Comparison of ENCODE assay signal across 12 mouse cellular contexts in the genomic region with DNA sequence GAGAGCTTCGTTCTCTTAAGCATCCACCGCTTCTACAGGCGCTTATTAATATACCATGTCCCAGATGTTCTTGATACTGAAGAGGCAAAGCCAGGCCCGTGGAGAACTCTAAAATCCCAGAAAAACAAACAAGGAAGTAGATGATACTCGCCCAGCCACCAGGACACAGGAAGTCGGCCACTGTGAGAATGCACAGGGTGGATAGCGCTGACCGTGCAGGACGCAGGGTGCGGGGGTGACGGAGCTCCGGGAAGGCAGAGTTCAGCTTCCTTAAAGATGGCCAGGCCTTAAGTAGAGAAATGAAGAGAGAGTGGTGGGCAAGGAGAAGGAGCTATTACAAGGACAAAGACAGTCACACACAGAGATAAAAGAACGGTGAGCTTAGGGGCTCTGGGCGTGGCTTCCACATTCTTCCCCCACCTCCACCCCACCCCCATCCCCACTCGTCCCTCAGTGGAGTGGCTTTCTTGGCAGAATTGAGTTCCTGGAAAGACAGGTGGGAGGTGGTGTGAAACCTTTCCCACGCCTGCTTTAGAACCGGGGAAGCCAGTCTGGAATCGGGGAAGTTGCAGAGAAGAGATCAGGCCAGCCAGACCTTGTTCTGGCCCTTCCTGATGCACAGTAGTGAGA.
DNase-seq lines count a peak whose midpoint lies in the region; ATAC-seq and TF ChIP-seq lines count a peak whose summit lies in the region.
"Had no signal": no experiment of that assay in that cellular context is flagged by ENCODE, and none has a peak within 500 bp of the region (broad histone marks: within the 10 kb centered on the region; RNA-seq: fewer than 3 reads in every experiment).

No protein-coding gene starts in this region.

- TF ChIP-seq POLR2A in liver, adult 2 months (IDR thresholded peaks at IDR 0.05; ENCODE audit: extremely low read depth, insufficient read depth, low read length) = no peak

- no peak overlapping the region for H3K4me2 ChIP-seq in midbrain, embryonic 14.5 days (ENCODE audit: low read length)
- no peak overlapping the region for H3K4me2 ChIP-seq in hindbrain, postnatal 0 days (ENCODE audit: low read depth, low read length)
- H3K4me2 ChIP-seq: forebrain, embryonic 13.5 days; heart, embryonic 13.5 days; lung, embryonic 14.5 days had no signal

- H3K9me3 ChIP-seq in midbrain, embryonic 10.5 days (replicated peaks) = 0 out of 2 replicates have a peak, but pooled peaks cover 3% of the 10 kb centered on the region
- no peaks in the 10 kb centered on the region for H3K9me3 ChIP-seq in midbrain, embryonic 14.5 days (ENCODE audit: control insufficient read depth, low read length)
- no peaks in the 10 kb centered on the region for H3K9me3 ChIP-seq in hindbrain, postnatal 0 days (ENCODE audit: low read length)
- H3K9me3 ChIP-seq: forebrain, embryonic 13.5 days; heart, embryonic 13.5 days had no signal

- H3K36me3 ChIP-seq in midbrain, embryonic 10.5 days = no peaks in the 10 kb centered on the region
- H3K36me3 ChIP-seq in midbrain, embryonic 14.5 days (ENCODE audit: control insufficient read depth, insufficient read depth, low read length) = no peaks in the 10 kb centered on the region
- H3K36me3 ChIP-seq in liver, adult 2 months (ENCODE audit: control insufficient read depth, insufficient read depth, low read length) = no peaks in the 10 kb centered on the region
- H3K36me3 ChIP-seq in hindbrain, postnatal 0 days (ENCODE audit: insufficient read depth, low read length) = no peaks in the 10 kb centered on the region
- H3K36me3 ChIP-seq: heart, embryonic 13.5 days had no signal

- no peak overlapping the region for H3K4me3 ChIP-seq in midbrain, embryonic 10.5 days
- H3K4me3 ChIP-seq in midbrain, embryonic 14.5 days (replicated peaks; ENCODE audit: low read depth, low read length) = no peak overlapping the region
- no peak overlapping the region for H3K4me3 ChIP-seq in liver, adult 2 months (ENCODE audit: insufficient read depth, low read depth, low read length)
- H3K4me3 ChIP-seq in hindbrain, postnatal 0 days (ENCODE audit: low read length) = no peak overlapping the region
- H3K4me3 ChIP-seq: forebrain, embryonic 13.5 days; heart, embryonic 13.5 days; left cerebral cortex, adult 2 months had no signal

- DNase-seq in gastrocnemius, postnatal 25 days = peak; percentile 34
- DNase-seq in gastrocnemius, postnatal 4 days (ENCODE audit: low spot score in 2 of 2) = no peak
- DNase-seq in midbrain, embryonic 10.5 days (ENCODE audit: low spot score) = no peak
- DNase-seq in midbrain, embryonic 14.5 days = no peak
- DNase-seq in liver, adult 2 months (ENCODE audit: extremely low read depth, low read depth, low spot score) = peak; percentile 22
- no peak for DNase-seq in left cerebral cortex, adult 9 months (ENCODE audit: low spot score in 2 of 2)
- no peak for DNase-seq in MN1 (ENCODE audit: low spot score)
- no peak for DNase-seq in hindbrain, postnatal 0 days (ENCODE audit: low spot score)
- DNase-seq: lung, embryonic 14.5 days had no signal

- no peak for ATAC-seq in midbrain, embryonic 14.5 days (ENCODE audit: low FRiP score, low TSS enrichment)
- ATAC-seq in hindbrain, postnatal 0 days = no peak
- ATAC-seq: forebrain, embryonic 13.5 days had no signal

- H3K27ac ChIP-seq in midbrain, embryonic 10.5 days (replicated peaks) = peak overlapping the region; percentile 55
- H3K27ac ChIP-seq in midbrain, embryonic 14.5 days (replicated peaks; ENCODE audit: low read depth, low read length) = no peak overlapping the region
- no peak overlapping the region for H3K27ac ChIP-seq in liver, adult 2 months (replicated peaks; ENCODE audit: insufficient read depth, low read depth, low read length)
- no peak overlapping the region for H3K27ac ChIP-seq in hindbrain, postnatal 0 days
- H3K27ac ChIP-seq: forebrain, embryonic 13.5 days; heart, embryonic 13.5 days; left cerebral cortex, adult 2 months had no signal

- H3K4me1 ChIP-seq in midbrain, embryonic 10.5 days = peaks cover 5% of the 10 kb centered on the region
- no peaks in the 10 kb centered on the region for H3K4me1 ChIP-seq in midbrain, embryonic 14.5 days (ENCODE audit: control insufficient read depth, insufficient read depth, low read length)
- H3K4me1 ChIP-seq in liver, adult 2 months (ENCODE audit: control insufficient read depth, insufficient read depth, low read length) = peaks cover 2% of the 10 kb centered on the region; the same call in 1 of the 2 replicates
- H3K4me1 ChIP-seq in hindbrain, postnatal 0 days (ENCODE audit: insufficient read depth, low read length) = no peaks in the 10 kb centered on the region
- H3K4me1 ChIP-seq: forebrain, embryonic 13.5 days had no signal

- no peaks in the 10 kb centered on the region for H3K79me2 ChIP-seq in liver, adult 2 months (ENCODE audit: control insufficient read depth, insufficient read depth, low read length)

- 83% methylated on average over 18 of the region's 18 CpGs for WGBS in midbrain, embryonic 10.5 days
- WGBS in midbrain, embryonic 14.5 days = 87% methylated on average over 18 of the region's 18 CpGs
- WGBS in liver, adult 2 months = 79% methylated on average over 18 of the region's 18 CpGs
- 79% methylated on average over 18 of the region's 18 CpGs for WGBS in hindbrain, postnatal 0 days

- H3K9ac ChIP-seq in midbrain, embryonic 14.5 days (replicated peaks; ENCODE audit: low read length) = no peak overlapping the region
- no peak overlapping the region for H3K9ac ChIP-seq in liver, adult 2 months (ENCODE audit: low read depth, low read length)
- no peak overlapping the region for H3K9ac ChIP-seq in hindbrain, postnatal 0 days (replicated peaks; ENCODE audit: low read length)
- H3K9ac ChIP-seq: forebrain, embryonic 13.5 days; heart, embryonic 13.5 days; lung, embryonic 14.5 days had no signal

- no peak for TF ChIP-seq CTCF in liver, adult 2 months (IDR thresholded peaks at IDR 0.05; ENCODE audit: low read depth, low read length)
- TF ChIP-seq CTCF in hindbrain, postnatal 0 days (IDR thresholded peaks at IDR 0.05; ENCODE audit: low read depth) = no peak

- H3K27me3 ChIP-seq in midbrain, embryonic 10.5 days (ENCODE audit: low read depth, poor library complexity, severe bottlenecking) = no peaks in the 10 kb centered on the region
- no peaks in the 10 kb centered on the region for H3K27me3 ChIP-seq in midbrain, embryonic 14.5 days (ENCODE audit: control insufficient read depth, insufficient read depth, low read length)
- no peaks in the 10 kb centered on the region for H3K27me3 ChIP-seq in liver, adult 2 months (ENCODE audit: control insufficient read depth, insufficient read depth, low read length)
- H3K27me3 ChIP-seq in hindbrain, postnatal 0 days (ENCODE audit: insufficient read depth, low read length) = no peaks in the 10 kb centered on the region
- H3K27me3 ChIP-seq: forebrain, embryonic 13.5 days; heart, embryonic 13.5 days had no signal

Comparison
In these comparisons a context has a peak if more than half of its experiments do, and no peak if none do; other contexts are left out.
1. DNase-seq: peak in gastrocnemius, postnatal 25 days (single experiment) and liver, adult 2 months (single experiment); none in gastrocnemius, postnatal 4 days (0 of 2), midbrain, embryonic 10.5 days (single experiment), midbrain, embryonic 14.5 days (single experiment), left cerebral cortex, adult 9 months (0 of 2), MN1 (single experiment) and hindbrain, postnatal 0 days (single experiment).